Mouse (Mus musculus): ENCODE data around the gene Mpp2. TPM values are rescaled to one million over a fixed set of nuclear protein-coding genes. Genes with fewer than 3 reads are reported as not detected.

Mpp2 gene
- polyA plus RNA-seq, 1 experiment from 2014 or later: 8.8 TPM

- no peak for ATAC-seq (replicated peaks; ENCODE audit: low FRiP score, low read depth)
- no peak for DNase-seq (ENCODE audit: low spot score)
- Histone ChIP-seq H3K27ac (no peak overlapping the region), H3K9ac (ENCODE audit: low read depth, low read length) (no peak overlapping the region), H3K9me3 (replicated peaks; ENCODE audit: low read length) (no peaks in the 10 kb centered on the region), H3K27me3 (ENCODE audit: insufficient read depth, low read length) (no peaks in the 10 kb centered on the region), H3K4me3 (replicated peaks; ENCODE audit: low read depth, low read length) (no peak overlapping the region), H3K36me3 (ENCODE audit: insufficient read depth, low read length) (no peaks in the 10 kb centered on the region), H3K4me1 (replicated peaks; ENCODE audit: insufficient read depth, low read length) (no peaks in the 10 kb centered on the region), H3K4me2 (ENCODE audit: low read length) (no peak overlapping the region)
- WGBS: 69% methylated on average over 3 of the region's 3 CpGs
- no peak for TF ChIP-seq CTCF (IDR thresholded peaks at IDR 0.05; ENCODE audit: low read depth)
These were observed 7.4 kb upstream of the Mpp2 start for GRCm38 (mm10) chr11:102095676-102096075.

DNA sequence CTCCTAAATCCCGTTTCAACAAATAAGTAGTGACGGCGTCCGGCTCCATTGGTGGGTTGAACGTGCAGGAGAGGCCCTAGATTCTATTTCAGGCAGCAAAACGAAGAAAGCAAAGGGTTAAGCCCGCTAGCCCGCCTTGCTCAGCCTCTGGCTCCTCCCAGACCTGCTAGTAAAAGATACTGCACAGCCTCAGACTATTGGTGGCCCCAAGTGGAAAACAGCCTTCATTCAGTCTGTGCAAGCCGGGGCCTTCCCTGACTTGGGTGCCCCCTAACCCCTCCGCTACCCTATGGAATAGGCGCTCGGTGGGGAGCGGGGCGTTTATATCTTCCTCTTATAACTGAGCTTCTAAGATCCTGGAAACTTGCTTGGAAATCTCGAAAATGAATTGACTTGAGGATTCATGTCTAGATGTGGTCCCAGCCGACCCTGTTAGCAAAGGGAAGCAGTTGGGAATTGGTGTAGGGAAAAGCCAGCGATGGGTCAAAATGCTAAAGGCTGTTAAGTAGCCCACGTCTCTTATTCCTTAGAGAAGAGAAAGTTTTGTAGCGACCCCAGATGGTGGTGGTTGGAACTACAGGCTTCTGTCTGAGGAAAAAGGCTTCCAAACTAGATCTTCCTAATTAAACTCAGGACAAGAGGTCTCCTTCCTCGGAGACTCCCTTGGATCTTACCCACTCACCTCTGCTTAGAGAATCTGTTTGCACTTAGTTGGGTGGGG is 933 bp upstream of the Mpp2 start:
- H3K9ac ChIP-seq (ENCODE audit: low read depth, low read length): no peak overlapping the region
- peaks cover 8% of the 10 kb centered on the region; the same call in 1 of the 2 replicates for H3K4me1 ChIP-seq (replicated peaks; ENCODE audit: insufficient read depth, low read length)
- 1% methylated on average over 20 of the region's 20 CpGs for WGBS
- H3K9me3 ChIP-seq (replicated peaks; ENCODE audit: low read length): no peaks in the 10 kb centered on the region
- H3K27me3 ChIP-seq (ENCODE audit: insufficient read depth, low read length): no peaks in the 10 kb centered on the region
- peak; percentile 72 for TF ChIP-seq CTCF (IDR thresholded peaks at IDR 0.05; ENCODE audit: low read depth)
- peak; percentile 93 for DNase-seq (ENCODE audit: low spot score)
- ATAC-seq (replicated peaks; ENCODE audit: low FRiP score, low read depth): peak; percentile 23; the same call in 1 of the 2 replicates
- H3K36me3 ChIP-seq (ENCODE audit: insufficient read depth, low read length): no peaks in the 10 kb centered on the region
- peak overlapping the region; percentile 63 for H3K4me2 ChIP-seq (ENCODE audit: low read length)
- peak overlapping the region; percentile 46 for H3K4me3 ChIP-seq (replicated peaks; ENCODE audit: low read depth, low read length)
- peak overlapping the region; percentile 79 for H3K27ac ChIP-seq

DNA sequence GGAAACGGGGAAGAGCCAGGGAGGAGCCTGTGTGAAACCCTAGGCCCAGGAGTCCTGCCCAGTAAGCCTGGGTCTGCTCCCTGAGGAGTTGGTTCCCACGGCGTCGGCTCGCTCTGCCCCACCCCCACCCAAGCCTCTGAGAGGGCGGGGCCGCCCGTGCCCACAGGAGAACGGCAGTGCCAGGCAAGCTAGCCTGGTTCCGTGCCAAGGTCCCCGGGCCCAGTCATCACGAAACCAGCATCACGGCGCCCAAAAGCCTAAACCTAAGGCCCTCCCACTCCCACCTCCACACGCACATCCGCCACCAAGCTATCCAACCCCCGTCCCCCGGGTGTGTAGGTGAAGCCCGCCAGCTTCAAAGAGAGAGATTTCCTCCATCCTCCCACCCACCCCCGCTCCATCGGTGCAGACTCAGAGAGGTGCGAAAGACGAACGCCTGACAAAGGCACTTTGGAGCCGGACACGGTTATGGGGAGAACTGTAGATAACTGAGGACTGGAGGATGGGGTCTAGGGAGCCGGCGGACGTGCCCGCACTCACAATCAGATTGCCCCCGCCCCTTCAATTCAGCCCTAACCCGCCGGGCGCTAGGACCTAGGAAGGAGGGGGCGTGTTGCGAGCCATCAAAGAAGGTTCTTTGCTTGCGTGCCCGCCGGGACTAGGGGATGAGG is 1.1 kb downstream of the Mpp2 start:
- no peaks in the 10 kb centered on the region for H3K36me3 ChIP-seq (ENCODE audit: insufficient read depth, low read length)
- no peaks in the 10 kb centered on the region for H3K27me3 ChIP-seq (ENCODE audit: insufficient read depth, low read length)
- H3K4me2 ChIP-seq (ENCODE audit: low read length): peak overlapping the region; percentile 63
- WGBS: under 1% methylated on average over 38 of the region's 39 CpGs
- peak overlapping the region; percentile 79 for H3K27ac ChIP-seq
- peaks cover 8% of the 10 kb centered on the region; the same call in 1 of the 2 replicates for H3K4me1 ChIP-seq (replicated peaks; ENCODE audit: insufficient read depth, low read length)
- peak overlapping the region; percentile 46 for H3K4me3 ChIP-seq (replicated peaks; ENCODE audit: low read depth, low read length)
- H3K9me3 ChIP-seq (replicated peaks; ENCODE audit: low read length): no peaks in the 10 kb centered on the region
- H3K9ac ChIP-seq (ENCODE audit: low read depth, low read length): peak overlapping the region; percentile 48
- ATAC-seq (replicated peaks; ENCODE audit: low FRiP score, low read depth) (peak; percentile 57), DNase-seq (ENCODE audit: low spot score) (peak; percentile 91)
- TF ChIP-seq CTCF (IDR thresholded peaks at IDR 0.05; ENCODE audit: low read depth): 0 out of 2 replicates have a peak, but pooled peaks have one; percentile 17

DNA sequence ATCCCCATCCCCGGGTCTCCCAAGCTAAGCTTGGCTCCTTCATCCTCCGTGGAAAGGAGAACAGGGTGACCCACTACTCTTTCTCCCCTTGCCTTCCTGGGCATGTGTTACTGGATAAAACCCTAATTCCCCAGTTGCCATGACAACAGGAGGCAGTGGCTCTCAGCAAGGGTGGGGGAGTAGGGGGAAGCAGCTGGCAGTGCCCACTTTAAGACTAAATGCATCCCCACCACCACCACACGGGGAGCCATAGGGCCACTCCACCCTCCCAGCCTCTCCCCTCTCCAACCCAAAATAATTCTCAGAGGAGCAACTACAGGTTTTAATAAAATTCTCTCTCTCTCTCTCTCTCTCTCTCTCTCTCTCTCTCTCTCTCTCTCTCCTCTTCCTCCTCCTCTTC is 2.0 kb downstream of the Mpp2 start:
- H3K36me3 ChIP-seq (ENCODE audit: insufficient read depth, low read length): no peaks in the 10 kb centered on the region
- no peak overlapping the region for H3K9ac ChIP-seq (ENCODE audit: low read depth, low read length)
- ATAC-seq (replicated peaks; ENCODE audit: low FRiP score, low read depth) (no peak), DNase-seq (ENCODE audit: low spot score) (peak; percentile 54)
- no peaks in the 10 kb centered on the region for H3K27me3 ChIP-seq (ENCODE audit: insufficient read depth, low read length)
- H3K4me2 ChIP-seq (ENCODE audit: low read length): peak overlapping the region; percentile 63
- H3K9me3 ChIP-seq (replicated peaks; ENCODE audit: low read length): no peaks in the 10 kb centered on the region
- H3K4me1 ChIP-seq (replicated peaks; ENCODE audit: insufficient read depth, low read length): peaks cover 8% of the 10 kb centered on the region; the same call in 1 of the 2 replicates
- peak overlapping the region; percentile 31; the same call in 1 of the 2 replicates for H3K27ac ChIP-seq
- peak; percentile 45 for TF ChIP-seq CTCF (IDR thresholded peaks at IDR 0.05; ENCODE audit: low read depth)
- WGBS: 20% methylated on average over 3 of the region's 3 CpGs
- H3K4me3 ChIP-seq (replicated peaks; ENCODE audit: low read depth, low read length): peak overlapping the region; percentile 46; the same call in 1 of the 2 replicates

DNA sequence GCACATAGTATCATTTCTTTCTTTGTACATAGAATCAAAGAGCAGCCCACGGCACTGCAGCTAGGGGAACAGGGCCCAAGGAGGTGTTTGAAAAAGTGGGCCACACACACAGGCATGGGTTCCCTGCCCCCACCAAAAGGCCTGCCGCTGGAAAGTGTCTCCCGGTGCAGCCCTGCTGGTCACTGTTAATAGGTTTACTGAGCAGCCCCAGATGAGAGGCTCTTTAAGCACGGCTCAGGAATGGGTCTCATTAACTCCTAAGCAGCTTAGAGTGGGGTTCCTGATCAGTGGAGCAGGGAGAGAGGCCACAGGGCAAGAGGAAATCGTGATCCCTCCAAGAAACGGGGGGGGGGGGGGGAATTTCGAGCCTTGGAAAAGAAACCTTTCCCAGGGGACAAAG is 4.2 kb downstream of the Mpp2 start:
- DNase-seq (ENCODE audit: low spot score): peak; percentile 27
- H3K36me3 ChIP-seq (ENCODE audit: insufficient read depth, low read length): no peaks in the 10 kb centered on the region
- no peak overlapping the region for H3K4me2 ChIP-seq (ENCODE audit: low read length)
- H3K27me3 ChIP-seq (ENCODE audit: insufficient read depth, low read length): no peaks in the 10 kb centered on the region
- no peak overlapping the region for H3K4me3 ChIP-seq (replicated peaks; ENCODE audit: low read depth, low read length)
- no peaks in the 10 kb centered on the region for H3K9me3 ChIP-seq (replicated peaks; ENCODE audit: low read length)
- peaks cover 8% of the 10 kb centered on the region; the same call in 1 of the 2 replicates for H3K4me1 ChIP-seq (replicated peaks; ENCODE audit: insufficient read depth, low read length)
- peak overlapping the region; percentile 60; the same call in 1 of the 2 replicates for H3K27ac ChIP-seq
- ATAC-seq (replicated peaks; ENCODE audit: low FRiP score, low read depth): no peak
- H3K9ac ChIP-seq (ENCODE audit: low read depth, low read length): no peak overlapping the region
- TF ChIP-seq CTCF (IDR thresholded peaks at IDR 0.05; ENCODE audit: low read depth): no peak
- 30% methylated on average over 7 of the region's 7 CpGs for WGBS

DNA sequence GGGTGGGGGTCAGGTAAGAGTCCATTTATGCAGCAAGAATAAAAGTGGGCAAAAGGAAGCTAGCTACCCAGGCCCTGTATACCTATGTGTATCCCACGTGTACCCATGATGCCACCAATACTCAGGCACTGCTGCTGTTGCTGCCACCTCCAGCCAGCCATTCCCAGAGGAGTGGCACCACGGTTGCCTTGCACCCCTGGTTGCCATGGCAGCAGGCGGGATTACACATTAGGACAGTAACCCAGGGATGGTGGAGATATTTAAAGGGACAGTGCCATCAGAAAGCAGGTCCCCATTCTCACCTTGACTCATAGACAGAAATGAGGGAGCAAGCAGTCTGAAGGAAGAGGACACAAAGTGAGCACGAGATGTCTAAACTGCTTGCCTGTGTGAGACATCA is 5.1 kb downstream of the Mpp2 start:
- Histone ChIP-seq H3K27ac (no peak overlapping the region), H3K9me3 (replicated peaks; ENCODE audit: low read length) (no peaks in the 10 kb centered on the region), H3K4me1 (replicated peaks; ENCODE audit: insufficient read depth, low read length) (peaks cover 8% of the 10 kb centered on the region; the same call in 1 of the 2 replicates), H3K27me3 (ENCODE audit: insufficient read depth, low read length) (no peaks in the 10 kb centered on the region), H3K36me3 (ENCODE audit: insufficient read depth, low read length) (no peaks in the 10 kb centered on the region), H3K9ac (ENCODE audit: low read depth, low read length) (no peak overlapping the region), H3K4me3 (replicated peaks; ENCODE audit: low read depth, low read length) (no peak overlapping the region), H3K4me2 (ENCODE audit: low read length) (no peak overlapping the region)
- WGBS: 57% methylated on average over 4 of the region's 4 CpGs
- DNase-seq (ENCODE audit: low spot score) (no peak), ATAC-seq (replicated peaks; ENCODE audit: low FRiP score, low read depth) (no peak)
- TF ChIP-seq CTCF (IDR thresholded peaks at IDR 0.05; ENCODE audit: low read depth): no peak
